Mouse (Mus musculus): ENCODE data around the gene Slc8a1. TPM values are rescaled to one million over a fixed set of nuclear protein-coding genes. Genes with fewer than 3 reads are reported as not detected.
A peak's percentile ranks its signal among the peaks of the same experiment; 100 is the strongest.

The Slc8a1 gene
- polyA plus RNA-seq, 1 experiment: 20.6 TPM

GRCm38 (mm10) chr17:81538163-81539160 is 199.7 kb downstream of the Slc8a1 start:
- DNase-seq (ENCODE audit: low read depth): peak; percentile 17
- TF ChIP-seq CTCF (IDR thresholded peaks at IDR 0.05; ENCODE audit: borderline replicate concordance, extremely low read depth, insufficient read depth, insufficient read length) (no peak), POLR2A (IDR thresholded peaks at IDR 0.05; ENCODE audit: borderline replicate concordance, extremely low read depth, insufficient read depth, insufficient read length, poor library complexity, severe bottlenecking) (no peak)

- TF ChIP-seq CTCF (IDR thresholded peaks at IDR 0.05; ENCODE audit: borderline replicate concordance, extremely low read depth, insufficient read depth, insufficient read length) (no peak), POLR2A (IDR thresholded peaks at IDR 0.05; ENCODE audit: borderline replicate concordance, extremely low read depth, insufficient read depth, insufficient read length, poor library complexity, severe bottlenecking) (no peak)
- DNase-seq (ENCODE audit: low read depth): no peak
Measured at GRCm38 (mm10) chr17:81536093-81536492, 202.1 kb downstream of the Slc8a1 start.

- DNase-seq (ENCODE audit: low read depth): peak; percentile 26
- TF ChIP-seq CTCF (IDR thresholded peaks at IDR 0.05; ENCODE audit: borderline replicate concordance, extremely low read depth, insufficient read depth, insufficient read length) (no peak), POLR2A (IDR thresholded peaks at IDR 0.05; ENCODE audit: borderline replicate concordance, extremely low read depth, insufficient read depth, insufficient read length, poor library complexity, severe bottlenecking) (no peak)
Measured at GRCm38 (mm10) chr17:81529849-81530248, 208.3 kb downstream of the Slc8a1 start.

- TF ChIP-seq CTCF (IDR thresholded peaks at IDR 0.05; ENCODE audit: borderline replicate concordance, extremely low read depth, insufficient read depth, insufficient read length) (no peak), POLR2A (IDR thresholded peaks at IDR 0.05; ENCODE audit: borderline replicate concordance, extremely low read depth, insufficient read depth, insufficient read length, poor library complexity, severe bottlenecking) (no peak)
Measured at GRCm38 (mm10) chr17:81528940-81529339, 209.2 kb downstream of the Slc8a1 start.

GRCm38 (mm10) chr17:81526463-81526862 is 211.7 kb downstream of the Slc8a1 start:
- DNase-seq (ENCODE audit: low read depth): no peak
- no peak for TF ChIP-seq CTCF (IDR thresholded peaks at IDR 0.05; ENCODE audit: borderline replicate concordance, extremely low read depth, insufficient read depth, insufficient read length)

More at GRCm38 (mm10) chr17:81528940-81529339, 209.2 kb downstream of the Slc8a1 start:
- DNase-seq (ENCODE audit: low read depth): peak; percentile 53

GRCm38 (mm10) chr17:81524826-81525225 is 213.4 kb downstream of the Slc8a1 start:
- no peak for TF ChIP-seq POLR2A (IDR thresholded peaks at IDR 0.05; ENCODE audit: borderline replicate concordance, extremely low read depth, insufficient read depth, insufficient read length, poor library complexity, severe bottlenecking)
- TF ChIP-seq CTCF (IDR thresholded peaks at IDR 0.05; ENCODE audit: borderline replicate concordance, extremely low read depth, insufficient read depth, insufficient read length): no peak
- DNase-seq (ENCODE audit: low read depth): no peak

GRCm38 (mm10) chr17:81523943-81524342 is 214.2 kb downstream of the Slc8a1 start:
- no peak for TF ChIP-seq CTCF (IDR thresholded peaks at IDR 0.05; ENCODE audit: borderline replicate concordance, extremely low read depth, insufficient read depth, insufficient read length)
- TF ChIP-seq POLR2A (IDR thresholded peaks at IDR 0.05; ENCODE audit: borderline replicate concordance, extremely low read depth, insufficient read depth, insufficient read length, poor library complexity, severe bottlenecking): no peak
- DNase-seq (ENCODE audit: low read depth): peak; percentile 61

GRCm38 (mm10) chr17:81518316-81519025 is 219.7 kb downstream of the Slc8a1 start:
- DNase-seq (ENCODE audit: low read depth): no peak
- TF ChIP-seq CTCF (IDR thresholded peaks at IDR 0.05; ENCODE audit: borderline replicate concordance, extremely low read depth, insufficient read depth, insufficient read length) (no peak), POLR2A (IDR thresholded peaks at IDR 0.05; ENCODE audit: borderline replicate concordance, extremely low read depth, insufficient read depth, insufficient read length, poor library complexity, severe bottlenecking) (no peak)

GRCm38 (mm10) chr17:81516155-81516554 is 222.0 kb downstream of the Slc8a1 start:
- DNase-seq (ENCODE audit: low read depth): no peak
- TF ChIP-seq POLR2A (IDR thresholded peaks at IDR 0.05; ENCODE audit: borderline replicate concordance, extremely low read depth, insufficient read depth, insufficient read length, poor library complexity, severe bottlenecking): no peak
- TF ChIP-seq CTCF (IDR thresholded peaks at IDR 0.05; ENCODE audit: borderline replicate concordance, extremely low read depth, insufficient read depth, insufficient read length): no peak

- DNase-seq (ENCODE audit: low read depth): no peak
- TF ChIP-seq CTCF (IDR thresholded peaks at IDR 0.05; ENCODE audit: borderline replicate concordance, extremely low read depth, insufficient read depth, insufficient read length) (no peak), POLR2A (IDR thresholded peaks at IDR 0.05; ENCODE audit: borderline replicate concordance, extremely low read depth, insufficient read depth, insufficient read length, poor library complexity, severe bottlenecking) (no peak)
Measured at GRCm38 (mm10) chr17:81514022-81514421, 224.2 kb downstream of the Slc8a1 start.

- TF ChIP-seq POLR2A (IDR thresholded peaks at IDR 0.05; ENCODE audit: borderline replicate concordance, extremely low read depth, insufficient read depth, insufficient read length, poor library complexity, severe bottlenecking): no peak
- no peak for TF ChIP-seq CTCF (IDR thresholded peaks at IDR 0.05; ENCODE audit: borderline replicate concordance, extremely low read depth, insufficient read depth, insufficient read length)
- DNase-seq (ENCODE audit: low read depth): no peak
Measured at GRCm38 (mm10) chr17:81513368-81513958, 224.7 kb downstream of the Slc8a1 start.

Measured in brain, embryonic 14.5 days (tissue).